Mouse (Mus musculus) subcutaneous adipose tissue, adult 2 months (tissue): ENCODE results near the gene Scyl3. TPM values are rescaled to one million over a fixed set of nuclear protein-coding genes. Genes with fewer than 3 reads are reported as not detected.

Experiments
- polyA plus RNA-seq: library from polyadenylated mRNA; depleted of rRNA; stranded (reverse); fragments of >200 nt; gene quantifications from 2 replicates; pipeline ENCODE4 v1.2.3, GENCODE M21; 2012; ENCODE audit warnings: low replicate concordance; rRNA removed

Scyl3 gene
- 7.9 and 10.8 TPM in 2 replicates for polyA plus RNA-seq

DNA sequence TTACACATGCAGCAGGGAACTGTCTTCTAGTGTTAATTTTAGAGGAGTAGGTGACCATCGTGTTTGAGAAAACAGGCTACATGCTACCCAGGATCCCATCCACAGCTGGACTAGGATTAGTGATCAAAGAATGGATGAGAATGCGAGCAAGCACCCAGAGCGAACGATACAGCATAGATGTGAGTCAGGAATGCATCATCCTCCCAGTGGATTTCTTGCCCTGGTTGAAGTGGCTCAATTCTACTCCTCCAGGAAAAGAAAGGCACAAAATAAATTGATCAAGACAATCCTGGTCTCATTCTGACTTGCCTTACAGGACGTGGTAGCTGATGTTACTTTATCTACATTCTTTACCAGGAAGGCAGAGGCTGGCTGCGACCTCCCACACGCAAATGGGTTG is at the start of gene Scyl3:
TSS of gene Scyl3 (plus strand) at position 255 of the 400 bp plus-strand sequence.

DNA sequence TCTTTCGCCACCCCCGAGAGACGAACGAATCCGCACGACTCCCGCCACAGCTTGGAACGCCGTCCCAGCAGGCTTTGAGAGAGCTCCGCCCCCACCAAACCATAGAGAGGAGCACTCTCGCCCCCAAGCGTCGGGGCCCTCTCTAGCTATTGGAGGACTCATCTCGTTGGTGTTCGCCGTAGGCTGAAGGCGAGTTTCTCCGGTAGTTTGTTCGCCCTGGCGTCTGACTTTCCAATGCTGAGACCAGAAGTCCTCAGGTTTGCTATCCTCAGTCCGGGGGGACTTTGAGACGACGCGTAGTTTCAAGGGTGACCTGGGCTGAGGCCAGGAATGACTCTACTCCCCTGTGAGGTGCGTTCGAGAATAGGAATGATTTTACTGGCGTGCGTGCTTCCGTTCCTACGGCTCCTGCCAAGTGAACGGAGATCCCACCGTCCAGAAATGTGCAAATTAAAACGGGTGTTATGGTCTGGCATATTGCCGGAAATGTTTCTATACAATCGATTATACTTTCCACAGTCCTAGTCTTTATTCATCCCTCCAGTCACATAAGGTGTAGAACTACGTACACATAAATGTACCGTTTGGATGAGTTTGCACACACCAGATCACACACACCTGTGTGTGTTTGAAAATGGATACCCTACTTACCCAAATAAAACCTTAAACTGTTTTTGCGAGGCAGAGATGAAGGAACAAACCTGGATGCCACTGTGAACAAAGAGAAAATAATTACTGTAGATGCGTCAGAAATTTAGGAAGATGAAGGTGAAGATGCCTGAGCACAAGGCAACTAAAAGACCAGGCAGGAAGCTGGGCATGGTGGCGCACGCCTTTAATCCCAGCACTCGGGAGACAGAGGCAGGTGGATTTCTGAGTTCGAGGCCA is 66.1 kb downstream of the Scyl3 start, which contains the start of the genes BC055324 and Mettl18:
TSS of gene BC055324 (minus strand) at position 76 of the 888 bp plus-strand sequence.
TSS of gene Mettl18 (plus strand) at position 169 of the 888 bp plus-strand sequence.

Other genes starting within 250 kb of the Scyl3 start
- gene Mettl11b, start 203.9 kb upstream of the Scyl3 start, polyA plus RNA-seq: not detected in 2 replicates
- gene Kifap3, start 149.5 kb upstream of the Scyl3 start, polyA plus RNA-seq: 6.8 and 8.5 TPM in 2 replicates
- 0.34 and 2.6 TPM in 2 replicates for gene BC055324, start 65.7 kb downstream of the Scyl3 start, polyA plus RNA-seq
- gene Mettl18, start 65.8 kb downstream of the Scyl3 start, polyA plus RNA-seq: 0.63 and 1.0 TPM in 2 replicates
- gene Sele, start 119.1 kb downstream of the Scyl3 start, polyA plus RNA-seq: 0.04 and 0.67 TPM in 2 replicates
- 1.0 and 2.1 TPM in 2 replicates for gene Sell, start 132.9 kb downstream of the Scyl3 start, polyA plus RNA-seq
- 7.4 and 10.4 TPM in 2 replicates for gene Selp, start 186.2 kb downstream of the Scyl3 start, polyA plus RNA-seq
- gene F5, start 222.7 kb downstream of the Scyl3 start, polyA plus RNA-seq: 0.43 and 3.7 TPM in 2 replicates